Mouse (Mus musculus): Measurements from ENCODE around the gene Phf3.

DNA sequence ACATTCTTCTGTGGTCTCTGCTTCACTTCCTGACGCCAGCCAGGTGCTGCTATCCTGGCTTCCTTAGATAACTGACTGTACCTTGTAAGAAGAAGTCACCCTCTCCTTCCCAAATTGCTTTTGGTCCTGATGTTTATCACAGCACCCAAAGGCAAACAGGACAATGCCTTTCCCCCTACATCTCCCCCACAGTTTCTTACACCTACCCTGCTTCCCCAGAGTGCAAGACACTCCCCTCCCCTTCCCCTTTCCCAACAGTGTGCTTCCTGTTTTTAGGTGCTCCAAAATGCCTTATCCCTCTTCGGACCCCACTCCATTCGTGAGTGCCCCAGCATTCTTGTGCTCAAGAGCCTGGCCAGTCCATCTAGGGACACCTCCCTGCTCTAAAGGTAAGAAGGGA, 36.5 kb upstream of the Phf3 start:
- TF ChIP-seq MAX (IDR thresholded peaks at IDR 0.05) (no peak), CTCF (IDR thresholded peaks at IDR 0.05; ENCODE audit: control insufficient read depth, insufficient read depth, insufficient read length) (no peak), CEBPB (IDR thresholded peaks at IDR 0.05; ENCODE audit: low read depth) (no peak)

Data from C2C12 (cell line).